Mouse (Mus musculus): ENCODE measurements at regions not wholly inside any gene's neighbourhood (a gene's known extent, or its start where the extent isn't known, plus 50 kb on each side); places are given as distances from the start of the nearest gene placed in this dataset.

- TF ChIP-seq CTCF (IDR thresholded peaks at IDR 0.05; ENCODE audit: low read depth) (no peak), EP300 (IDR thresholded peaks at IDR 0.05; ENCODE audit: low read depth) (no peak)
Observed at GRCm38 (mm10) chr5:42679617-42680016, 553.4 kb upstream of the Cpeb2 start.

Data from liver, postnatal 0 days (tissue).